Mouse (Mus musculus) heart, embryonic 10.5 days (tissue): ENCODE data around the gene Tmem94. TPM values are rescaled to one million over a fixed set of nuclear protein-coding genes. Genes with fewer than 3 reads are reported as not detected.

Experiments used
- DNase-seq: peaks from one replicate; pipeline ENCODE4 v3.0.0-alpha.2; 2017; ENCODE audit warnings: low spot score
- H3K27ac ChIP-seq: fragments of 300-500 bp; sonication (generic); 2 replicates; pipeline ENCODE4 v1.5.1; 2016; ENCODE audit warnings: mild to moderate bottlenecking
- H3K27me3 ChIP-seq: fragments of 300-500 bp; sonication (generic); 2 replicates; pipeline ENCODE4 v1.6.1; 2016; ENCODE audit warnings: mild to moderate bottlenecking; ENCODE audit not compliant: poor library complexity, insufficient read depth, severe bottlenecking
- H3K36me3 ChIP-seq: fragments of 300-500 bp; sonication (generic); 2 replicates; pipeline ENCODE4 v1.6.1; 2016; ENCODE audit warnings: mild to moderate bottlenecking, moderate library complexity
- H3K4me1 ChIP-seq: fragments of 300-500 bp; sonication (generic); 2 replicates; pipeline ENCODE4 v1.6.1; 2016; ENCODE audit warnings: mild to moderate bottlenecking
- H3K4me3 ChIP-seq: fragments of 300-500 bp; sonication (generic); 2 replicates; pipeline ENCODE4 v1.5.1; 2016; ENCODE audit warnings: mild to moderate bottlenecking, moderate library complexity
- H3K9me3 ChIP-seq: fragments of 300-500 bp; sonication (generic); 2 replicates; pipeline ENCODE4 v1.6.1; 2016; ENCODE audit warnings: mild to moderate bottlenecking, moderate library complexity
- WGBS: fragments of 180-500 bp; shearing (Covaris S2); methylation state at CpG from one replicate; pipeline ENCODE4 v1.1.7; 2016; 5-methylcytosine and 5-hydroxymethylcytosine counted together
- polyA plus RNA-seq: library from polyadenylated mRNA; unstranded; fragments of >200 nt; fragmentation: Nextera tagmentation; extraction: Ambion mirVana; gene quantifications from 2 replicates; pipeline ENCODE4 v1.2.1, GENCODE M21; 2016

Gene Tmem94
- polyA plus RNA-seq, 1 experiment from 2014 or later = 35.0 TPM

DNA sequence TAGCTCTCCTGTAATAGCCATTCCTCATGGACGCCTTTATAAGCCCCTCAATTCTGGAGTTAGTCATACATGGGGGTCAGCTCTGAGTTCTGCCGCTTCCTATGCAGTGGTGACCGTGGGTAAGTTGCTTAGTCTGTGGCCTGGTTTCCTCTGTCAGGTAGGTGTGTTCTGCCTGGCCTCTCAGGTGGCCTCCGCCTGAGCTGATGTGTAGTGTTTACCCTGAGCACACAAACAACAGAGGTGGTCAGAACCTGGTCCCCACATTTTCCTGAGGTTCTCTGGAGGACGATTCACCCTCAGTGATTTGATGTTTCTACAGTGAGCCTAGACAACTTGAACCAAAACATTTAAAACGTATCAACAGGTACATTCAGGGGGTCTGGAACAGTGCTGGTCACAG lies 66.8 kb downstream of the Tmem94 start:
- DNase-seq = no peak
- peaks cover 99% of the 10 kb centered on the region for H3K4me1 ChIP-seq
- peak overlapping the region; percentile 45 for H3K4me3 ChIP-seq
- WGBS = 51% methylated on average over 6 of the region's 6 CpGs
- H3K27ac ChIP-seq = peak overlapping the region; percentile 93
- H3K36me3 ChIP-seq = no peaks in the 10 kb centered on the region
- H3K9me3 ChIP-seq = no peaks in the 10 kb centered on the region
- H3K27me3 ChIP-seq = no peaks in the 10 kb centered on the region

- 3% methylated on average over 8 of the region's 8 CpGs for WGBS
- Histone ChIP-seq H3K4me3 (peak overlapping the region; percentile 45), H3K27me3 (no peaks in the 10 kb centered on the region), H3K4me1 (peaks cover 99% of the 10 kb centered on the region), H3K36me3 (no peaks in the 10 kb centered on the region), H3K9me3 (no peaks in the 10 kb centered on the region), H3K27ac (peak overlapping the region; percentile 93)
- DNase-seq = no peak
Observed at GRCm38 (mm10) chr11:115832523-115832922, 67.3 kb downstream of the Tmem94 start.

- H3K9me3 ChIP-seq = no peaks in the 10 kb centered on the region
- H3K4me1 ChIP-seq = peaks cover 100% of the 10 kb centered on the region
- H3K27me3 ChIP-seq = no peaks in the 10 kb centered on the region
- H3K4me3 ChIP-seq = peak overlapping the region; percentile 45
- H3K27ac ChIP-seq = peak overlapping the region; percentile 93
- no peaks in the 10 kb centered on the region for H3K36me3 ChIP-seq
- DNase-seq = peak; percentile 84
- 7% methylated on average over 8 of the region's 8 CpGs for WGBS
Observed at GRCm38 (mm10) chr11:115833021-115833513, 67.8 kb downstream of the Tmem94 start.

- Histone ChIP-seq H3K27ac (peak overlapping the region; percentile 93), H3K9me3 (no peaks in the 10 kb centered on the region), H3K4me3 (no peak overlapping the region; the same call in 1 of the 2 replicates), H3K36me3 (no peaks in the 10 kb centered on the region), H3K4me1 (peaks cover 100% of the 10 kb centered on the region), H3K27me3 (no peaks in the 10 kb centered on the region)
- no peak for DNase-seq
- WGBS = 72% methylated on average over 6 of the region's 6 CpGs
Observed at GRCm38 (mm10) chr11:115834033-115834432, 68.8 kb downstream of the Tmem94 start.

GRCm38 (mm10) chr11:115836656-115837395 lies 71.6 kb downstream of the Tmem94 start:
- Histone ChIP-seq H3K27ac (peak overlapping the region; percentile 93), H3K36me3 (no peaks in the 10 kb centered on the region), H3K4me3 (no peak overlapping the region), H3K27me3 (no peaks in the 10 kb centered on the region), H3K4me1 (peaks cover 92% of the 10 kb centered on the region), H3K9me3 (no peaks in the 10 kb centered on the region)
- DNase-seq = no peak
- WGBS = 45% methylated on average over 11 of the region's 11 CpGs

GRCm38 (mm10) chr11:115837606-115838345 lies 72.5 kb downstream of the Tmem94 start:
- no peak for DNase-seq
- H3K27ac ChIP-seq = peak overlapping the region; percentile 93; the same call in 1 of the 2 replicates
- no peaks in the 10 kb centered on the region for H3K27me3 ChIP-seq
- H3K9me3 ChIP-seq = no peaks in the 10 kb centered on the region
- H3K4me1 ChIP-seq = peaks cover 92% of the 10 kb centered on the region
- no peak overlapping the region for H3K4me3 ChIP-seq
- 94% methylated on average over 22 of the region's 22 CpGs for WGBS
- no peaks in the 10 kb centered on the region for H3K36me3 ChIP-seq

- Histone ChIP-seq H3K27me3 (no peaks in the 10 kb centered on the region), H3K4me1 (peaks cover 92% of the 10 kb centered on the region), H3K36me3 (no peaks in the 10 kb centered on the region), H3K4me3 (no peak overlapping the region), H3K9me3 (no peaks in the 10 kb centered on the region), H3K27ac (peak overlapping the region; percentile 93)
- no peak for DNase-seq
- WGBS = 42% methylated on average over 4 of the region's 4 CpGs
Observed at GRCm38 (mm10) chr11:115838895-115839311, 73.7 kb downstream of the Tmem94 start.

GRCm38 (mm10) chr11:115839732-115840131 lies 74.5 kb downstream of the Tmem94 start:
- peaks cover 92% of the 10 kb centered on the region for H3K4me1 ChIP-seq
- H3K27ac ChIP-seq = peak overlapping the region; percentile 93
- WGBS = 56% methylated on average over 3 of the region's 3 CpGs
- H3K4me3 ChIP-seq = no peak overlapping the region
- no peaks in the 10 kb centered on the region for H3K27me3 ChIP-seq
- H3K9me3 ChIP-seq = no peaks in the 10 kb centered on the region
- peaks cover 7% of the 10 kb centered on the region for H3K36me3 ChIP-seq
- no peak for DNase-seq

GRCm38 (mm10) chr11:115841044-115841443 lies 75.8 kb downstream of the Tmem94 start:
- no peaks in the 10 kb centered on the region for H3K9me3 ChIP-seq
- H3K4me3 ChIP-seq = no peak overlapping the region
- DNase-seq = no peak
- H3K27me3 ChIP-seq = no peaks in the 10 kb centered on the region
- peak overlapping the region; percentile 93 for H3K27ac ChIP-seq
- H3K36me3 ChIP-seq = peaks cover 20% of the 10 kb centered on the region
- WGBS = 81% methylated on average over 6 of the region's 6 CpGs
- H3K4me1 ChIP-seq = peaks cover 81% of the 10 kb centered on the region

DNA sequence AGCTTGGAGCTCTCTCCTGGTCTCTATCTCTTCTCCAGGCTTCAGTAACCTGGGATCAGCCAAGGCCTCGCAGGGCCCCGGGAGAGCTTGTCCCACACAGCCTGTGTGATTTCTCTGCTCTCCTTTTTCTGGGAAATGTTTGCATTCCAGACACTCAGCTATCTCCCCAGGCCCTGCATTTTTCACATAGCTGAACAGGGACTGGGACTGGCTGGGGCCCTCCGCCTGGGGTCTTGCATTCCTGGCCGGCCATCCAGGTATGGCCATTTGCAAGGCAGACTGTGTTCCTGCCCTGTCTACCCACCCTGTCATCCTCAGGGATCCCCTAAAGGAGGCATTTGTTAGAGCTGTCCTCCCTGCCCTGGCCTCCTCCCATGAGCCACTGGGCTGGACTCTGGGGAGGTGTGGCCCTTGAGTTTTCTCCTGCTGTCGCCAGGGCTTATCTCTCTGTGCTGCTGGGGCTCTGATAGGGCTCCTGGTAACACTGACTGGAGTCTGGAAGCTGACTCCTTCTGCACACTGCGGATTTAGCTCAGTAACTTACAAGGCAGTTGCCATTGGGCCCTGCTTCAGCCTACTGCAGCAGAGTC lies 76.8 kb downstream of the Tmem94 start:
- 3% methylated on average over 6 of the region's 6 CpGs for WGBS
- H3K4me1 ChIP-seq = peaks cover 71% of the 10 kb centered on the region

DNA sequence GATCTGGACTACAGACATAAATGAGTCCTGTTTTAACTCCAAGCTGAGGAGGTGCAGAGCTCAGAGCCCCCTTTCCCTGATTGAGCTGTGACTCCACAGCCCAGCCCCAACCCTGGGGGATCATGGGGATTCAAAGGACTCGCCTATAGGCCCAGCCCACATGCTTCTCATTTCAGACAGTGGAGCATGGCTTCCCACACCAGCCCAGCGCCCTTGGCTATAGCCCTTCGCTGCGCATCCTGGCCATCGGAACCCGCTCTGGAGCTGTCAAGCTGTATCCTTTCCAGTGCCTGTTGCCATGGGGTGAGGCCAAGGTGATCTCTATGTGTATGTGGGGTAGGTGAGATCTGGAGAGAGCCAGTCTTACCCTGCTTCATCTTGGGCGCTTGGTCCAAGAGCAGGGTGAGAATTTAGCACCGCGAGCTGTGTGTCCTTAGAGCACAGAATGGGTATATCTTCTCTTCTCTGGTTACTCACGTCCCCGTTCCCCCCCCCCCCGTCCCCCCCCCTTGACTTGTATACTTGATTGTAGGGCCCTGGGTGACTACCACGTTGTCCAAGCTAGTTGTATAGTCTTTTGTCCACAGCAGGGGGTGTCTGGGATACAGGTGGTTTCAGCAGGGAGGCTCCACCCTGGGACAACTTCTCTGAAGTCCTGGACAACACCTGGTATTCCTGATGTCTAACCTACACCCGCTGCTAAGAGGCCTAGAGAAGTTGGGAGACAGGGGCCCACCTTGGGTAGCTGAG lies 78.1 kb downstream of the Tmem94 start:
- Histone ChIP-seq H3K4me1 (peaks cover 58% of the 10 kb centered on the region), H3K27ac (peak overlapping the region; percentile 93)

More for the DNA sequence above, 76.8 kb downstream of the Tmem94 start:
- H3K27ac ChIP-seq = peak overlapping the region; percentile 93
- peak; percentile 97 for DNase-seq
- H3K27me3 ChIP-seq = no peaks in the 10 kb centered on the region
- H3K4me3 ChIP-seq = peak overlapping the region; percentile 36; the same call in 1 of the 2 replicates
- peaks cover 30% of the 10 kb centered on the region for H3K36me3 ChIP-seq
- no peaks in the 10 kb centered on the region for H3K9me3 ChIP-seq

DNA sequence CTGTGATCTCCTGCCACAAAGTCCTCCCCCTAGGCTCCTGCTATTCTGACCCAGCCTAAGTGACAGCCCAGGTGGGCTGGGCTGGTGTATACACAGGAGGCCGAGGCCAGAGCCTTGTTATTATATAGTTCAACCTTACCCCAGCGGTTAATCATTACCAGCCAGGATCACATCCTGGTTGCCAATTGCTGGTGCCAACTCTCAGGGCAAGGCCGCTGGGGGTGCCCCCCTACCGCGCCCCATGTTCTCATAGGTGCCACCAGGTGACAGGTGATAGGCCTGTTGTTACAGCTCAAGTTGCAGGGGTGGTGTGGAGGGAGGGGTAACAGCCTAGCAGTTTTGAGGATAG lies 78.6 kb downstream of the Tmem94 start:
- peaks cover 52% of the 10 kb centered on the region for H3K4me1 ChIP-seq
- 83% methylated on average over 5 of the region's 5 CpGs for WGBS
- H3K27ac ChIP-seq = peak overlapping the region; percentile 93
- no peaks in the 10 kb centered on the region for H3K27me3 ChIP-seq
- peaks cover 48% of the 10 kb centered on the region for H3K36me3 ChIP-seq
- no peak for DNase-seq
- no peaks in the 10 kb centered on the region for H3K9me3 ChIP-seq
- H3K4me3 ChIP-seq = no peak overlapping the region

More for the DNA sequence above, 78.1 kb downstream of the Tmem94 start:
- Histone ChIP-seq H3K9me3 (no peaks in the 10 kb centered on the region), H3K36me3 (peaks cover 43% of the 10 kb centered on the region), H3K4me3 (no peak overlapping the region), H3K27me3 (no peaks in the 10 kb centered on the region)
- 77% methylated on average over 11 of the region's 14 CpGs for WGBS
- no peak for DNase-seq
